ENCODE assay signal across 8 mouse cellular contexts in genomic region chr5:33430511-33431172, GRCm38 (mm10). TPM values are rescaled to one million over a fixed set of nuclear protein-coding genes. Genes with fewer than 3 reads are reported as not detected.
DNase-seq lines count a peak whose midpoint lies in the region; ATAC-seq and TF ChIP-seq lines count a peak whose summit lies in the region.

No protein-coding gene starts in this region.

- TF ChIP-seq POLR2A in lung, adult 2 months (IDR thresholded peaks at IDR 0.05; ENCODE audit: borderline replicate concordance, extremely low read depth, low read depth, low read length), result no peak

- H3K27me3 ChIP-seq in lung, embryonic 14.5 days (ENCODE audit: insufficient read depth, low read length), result peaks cover 84% of the 10 kb centered on the region
- H3K27me3 ChIP-seq in embryonic facial prominence, embryonic 11.5 days (ENCODE audit: control insufficient read depth, insufficient read depth, low read length), result peaks cover 74% of the 10 kb centered on the region
- H3K27me3 ChIP-seq in intestine, embryonic 15.5 days (replicated peaks), result peaks cover 85% of the 10 kb centered on the region
- peaks cover 100% of the 10 kb centered on the region for H3K27me3 ChIP-seq in neural tube, embryonic 13.5 days

- no peak overlapping the region for H3K27ac ChIP-seq in lung, embryonic 14.5 days (ENCODE audit: low read depth)
- H3K27ac ChIP-seq in embryonic facial prominence, embryonic 11.5 days (replicated peaks; ENCODE audit: low read depth, low read length), result no peak overlapping the region
- no peak overlapping the region for H3K27ac ChIP-seq in intestine, embryonic 15.5 days
- H3K27ac ChIP-seq in neural tube, embryonic 13.5 days (replicated peaks), result no peak overlapping the region

- H3K4me1 ChIP-seq in lung, embryonic 14.5 days (ENCODE audit: insufficient read depth), result no peaks in the 10 kb centered on the region
- 0 out of 2 replicates have a peak, but pooled peaks cover 2% of the 10 kb centered on the region for H3K4me1 ChIP-seq in lung, adult 2 months (ENCODE audit: control insufficient read depth, insufficient read depth, low read length)
- H3K4me1 ChIP-seq in embryonic facial prominence, embryonic 11.5 days (ENCODE audit: control insufficient read depth, insufficient read depth, low read length), result peaks cover 17% of the 10 kb centered on the region
- H3K4me1 ChIP-seq in intestine, embryonic 15.5 days (replicated peaks), result peaks cover 32% of the 10 kb centered on the region
- peaks cover 36% of the 10 kb centered on the region for H3K4me1 ChIP-seq in neural tube, embryonic 13.5 days (replicated peaks)

- no peak for DNase-seq in lung, embryonic 14.5 days
- no peak for DNase-seq in lung, adult 2 months
- no peak for DNase-seq in embryonic facial prominence, embryonic 11.5 days (ENCODE audit: low spot score)
- no peak for DNase-seq in natural killer cell, adult 2 months (ENCODE audit: low spot score in 2 of 2)
- no peak for DNase-seq in spleen, adult 12 weeks (ENCODE audit: low spot score)
- DNase-seq in gastrocnemius, postnatal 14 days, result no peak

- H3K9ac ChIP-seq in lung, embryonic 14.5 days, result no peak overlapping the region
- no peak overlapping the region for H3K9ac ChIP-seq in embryonic facial prominence, embryonic 11.5 days (replicated peaks; ENCODE audit: low read length)
- H3K9ac ChIP-seq in intestine, embryonic 15.5 days, result no peak overlapping the region
- 0 out of 2 replicates have a peak overlapping the region, but pooled peaks have one; percentile 38 for H3K9ac ChIP-seq in neural tube, embryonic 13.5 days

- TF ChIP-seq CTCF in lung, embryonic 14.5 days (IDR thresholded peaks at IDR 0.05; ENCODE audit: low read depth), result no peak
- no peak for TF ChIP-seq CTCF in lung, adult 2 months (IDR thresholded peaks at IDR 0.05; ENCODE audit: insufficient read depth, low read length)

- H3K4me2 ChIP-seq in lung, embryonic 14.5 days, result peak overlapping the region; percentile 48
- H3K4me2 ChIP-seq in embryonic facial prominence, embryonic 11.5 days (ENCODE audit: low read depth, low read length), result peak overlapping the region; percentile 44
- peak overlapping the region; percentile 50 for H3K4me2 ChIP-seq in intestine, embryonic 15.5 days (replicated peaks)
- H3K4me2 ChIP-seq in neural tube, embryonic 13.5 days, result peak overlapping the region; percentile 44

- H3K36me3 ChIP-seq in lung, embryonic 14.5 days (ENCODE audit: insufficient read depth), result no peaks in the 10 kb centered on the region
- H3K36me3 ChIP-seq in embryonic facial prominence, embryonic 11.5 days (replicated peaks; ENCODE audit: control insufficient read depth, insufficient read depth, low read depth, low read length), result no peaks in the 10 kb centered on the region
- no peaks in the 10 kb centered on the region for H3K36me3 ChIP-seq in intestine, embryonic 15.5 days
- H3K36me3 ChIP-seq in neural tube, embryonic 13.5 days, result no peaks in the 10 kb centered on the region

- WGBS in lung, embryonic 14.5 days, result 2% methylated on average over 63 of the region's 64 CpGs
- WGBS in lung, adult 2 months, result 2% methylated on average over 64 of the region's 64 CpGs
- WGBS in embryonic facial prominence, embryonic 11.5 days, result under 1% methylated on average over 64 of the region's 64 CpGs
- 1% methylated on average over 63 of the region's 64 CpGs for WGBS in intestine, embryonic 15.5 days
- 1% methylated on average over 57 of the region's 64 CpGs for WGBS in neural tube, embryonic 13.5 days

- no peak for ATAC-seq in lung, embryonic 14.5 days (ENCODE audit: insufficient read depth)
- ATAC-seq in embryonic facial prominence, embryonic 11.5 days (replicated peaks; ENCODE audit: insufficient number of reproducible peaks, low FRiP score, low TSS enrichment, low read depth), result no peak
- peak; percentile 26; the same call in 1 of the 2 replicates for ATAC-seq in intestine, embryonic 15.5 days
- ATAC-seq in neural tube, embryonic 13.5 days (ENCODE audit: low read depth), result no peak

- H3K4me3 ChIP-seq in lung, embryonic 14.5 days (ENCODE audit: low read depth, low read length), result peak overlapping the region; percentile 24
- no peak overlapping the region for H3K4me3 ChIP-seq in lung, adult 2 months (replicated peaks; ENCODE audit: extremely low read depth, low read depth, low read length)
- H3K4me3 ChIP-seq in embryonic facial prominence, embryonic 11.5 days (ENCODE audit: low read depth, low read length), result peak overlapping the region; percentile 28
- peak overlapping the region; percentile 23 for H3K4me3 ChIP-seq in intestine, embryonic 15.5 days (replicated peaks)
- H3K4me3 ChIP-seq in neural tube, embryonic 13.5 days, result peak overlapping the region; percentile 26

- intact Hi-C loops in gastrocnemius, postnatal 14 days (cut with DNase I; ENCODE audit: low total_unique reads), result no loop called here

- H3K9me3 ChIP-seq in lung, embryonic 14.5 days (ENCODE audit: low read depth, low read length), result no peaks in the 10 kb centered on the region
- H3K9me3 ChIP-seq in embryonic facial prominence, embryonic 11.5 days (replicated peaks; ENCODE audit: control insufficient read depth, low read length), result no peaks in the 10 kb centered on the region
- no peaks in the 10 kb centered on the region for H3K9me3 ChIP-seq in intestine, embryonic 15.5 days
- H3K9me3 ChIP-seq in neural tube, embryonic 13.5 days, result no peaks in the 10 kb centered on the region

RNA-seq across cellular contexts. Expression of gene Nkx1-1, which starts 3.1 kb away (rescaled TPM):
- not detected in 2 replicates for polyA plus RNA-seq in lung, embryonic 14.5 days (2014; fragmentation: Nextera tagmentation; extraction: Ambion mirVana)
- polyA plus RNA-seq in lung, adult 2 months (2012; rRNA removed), result not detected in 2 replicates
- polyA plus RNA-seq in embryonic facial prominence, embryonic 11.5 days (2014; fragmentation: Nextera tagmentation; extraction: Ambion mirVana), result 0.17 and 0.18 TPM in 2 replicates
- polyA plus RNA-seq in intestine, embryonic 15.5 days (2015; fragmentation: Nextera tagmentation; extraction: Ambion mirVana), result not detected in 2 replicates
- polyA plus RNA-seq in neural tube, embryonic 13.5 days (2015; fragmentation: Nextera tagmentation; extraction: Ambion mirVana), result 0.38 and 0.50 TPM in 2 replicates
- total RNA-seq in gastrocnemius, postnatal 14 days (2021), result not detected

RNA-seq across cellular contexts. Expression of gene Uvssa, which starts 52.3 kb away (rescaled TPM):
- polyA plus RNA-seq in lung, embryonic 14.5 days (2014; fragmentation: Nextera tagmentation; extraction: Ambion mirVana), result 8.2 and 8.4 TPM in 2 replicates
- polyA plus RNA-seq in lung, adult 2 months (2012; rRNA removed), result 4.8 and 5.9 TPM in 2 replicates
- polyA plus RNA-seq in embryonic facial prominence, embryonic 11.5 days (2014; fragmentation: Nextera tagmentation; extraction: Ambion mirVana), result 6.4 and 7.3 TPM in 2 replicates
- 6.7 and 6.8 TPM in 2 replicates for polyA plus RNA-seq in intestine, embryonic 15.5 days (2015; fragmentation: Nextera tagmentation; extraction: Ambion mirVana)
- polyA plus RNA-seq in neural tube, embryonic 13.5 days (2015; fragmentation: Nextera tagmentation; extraction: Ambion mirVana), result 7.9 and 8.6 TPM in 2 replicates
- total RNA-seq in gastrocnemius, postnatal 14 days (2021), result 1 to 10 TPM; 3.2 to 3.6 TPM
